Mouse (Mus musculus) G1E (cell line): ENCODE data around the gene Nt5c. TPM values are rescaled to one million over a fixed set of nuclear protein-coding genes. Genes with fewer than 3 reads are reported as not detected.
A peak's percentile ranks its signal among the peaks of the same experiment; 100 is the strongest.
"Not testable (repeated sequence)": the region's sequence is repeated elsewhere in the genome, so short reads cannot be mapped to it uniquely, and the experiment has no call there.

ENCODE experiments used
- ATAC-seq: 2 replicates; pipeline ENCODE4 v1.8.0; 2016; ENCODE audit warnings: mild to moderate bottlenecking; ENCODE audit not compliant: insufficient number of reproducible peaks, poor library complexity, low FRiP score, severe bottlenecking; ENCODE audit errors: extremely low read depth
- DNase-seq: peaks from one replicate; pipeline ENCODE4 v3.0.0; 2012; ENCODE audit warnings: low spot score
- H3K27me3 ChIP-seq: 2 replicates; pipeline ENCODE4 v1.6.1; 2012; ENCODE audit warnings: mild to moderate bottlenecking, low read length, inconsistent platforms; ENCODE audit not compliant: insufficient read depth
- H3K36me3 ChIP-seq: replicated peaks from 2 replicates; pipeline ENCODE3; 2012; ENCODE audit warnings: mild to moderate bottlenecking, inconsistent platforms
- H3K4me1 ChIP-seq: 2 replicates; pipeline ENCODE4 v1.6.1; 2012; ENCODE audit warnings: low read depth, low read length, inconsistent platforms, mixed read lengths; ENCODE audit not compliant: insufficient read depth
- H3K4me3 ChIP-seq: 2 replicates; pipeline ENCODE4 v1.5.1; 2012; ENCODE audit warnings: low read depth, mild to moderate bottlenecking, inconsistent platforms, low read length, moderate library complexity, mixed read lengths
- H3K9me3 ChIP-seq: replicated peaks from 2 replicates; pipeline ENCODE4 v1.6.1; 2012; ENCODE audit warnings: inconsistent platforms
- CTCF ChIP-seq: IDR thresholded peaks from 2 replicates; pipeline ENCODE4 v1.5.1; 2012; ENCODE audit warnings: low read depth, low read length, inconsistent platforms, mixed read lengths
- GATA1 ChIP-seq: IDR thresholded peaks from 2 replicates; pipeline ENCODE4 v1.6.1; 2012; ENCODE audit warnings: borderline replicate concordance, low read length, inconsistent platforms, mixed read lengths
- GATA2 ChIP-seq: IDR thresholded peaks from 2 replicates; pipeline ENCODE4 v1.6.1; 2012; ENCODE audit warnings: low read depth, low read length, inconsistent platforms, borderline replicate concordance
- POLR2AphosphoS5 ChIP-seq: IDR thresholded peaks from 2 replicates; pipeline ENCODE4 v1.6.1; 2012; ENCODE audit warnings: low read depth, low read length, inconsistent platforms; ENCODE audit not compliant: insufficient replicate concordance
- TAL1 ChIP-seq: conservative IDR thresholded peaks from 2 replicates; pipeline ENCODE4 v1.6.1; 2012; ENCODE audit warnings: low read depth, low read length, inconsistent platforms, mixed read lengths
- polyA plus RNA-seq: library from polyadenylated mRNA; stranded (reverse); fragments of >175 nt; gene quantifications from 2 replicates; pipeline ENCODE4 v1.2.3, GENCODE M21; 2012
- total RNA-seq, 2 experiments: library from RNA; stranded (forward) in 1 of 2; stranded (reverse) in 1 of 2; fragments of 200-1000 nt in 1 of 2; fragments of >200 nt in 1 of 2; fragmentation: Nextera tagmentation in 1 of 2; gene quantifications; 2 replicates each; pipeline ENCODE4 v1.2.3; 2014 to 2017

The Nt5c gene
- total and polyA plus RNA-seq, 3 experiments, result 43.7 to 161 (median 118) TPM

GRCm38 (mm10) chr11:115534759-115535371, 43.2 kb upstream of the Nt5c start:
- no peak for DNase-seq
- Histone ChIP-seq H3K9me3 (no peaks in the 10 kb centered on the region), H3K36me3 (peaks cover 42% of the 10 kb centered on the region), H3K4me3 (peak overlapping the region; percentile 92), H3K4me1 (peaks cover 39% of the 10 kb centered on the region), H3K27me3 (no peaks in the 10 kb centered on the region)
- no peak for ATAC-seq
- no peak for TF ChIP-seq GATA1
- TF ChIP-seq CTCF, result no peak
- no peak for TF ChIP-seq TAL1
- TF ChIP-seq POLR2AphosphoS5, result no peak
- no peak for TF ChIP-seq GATA2

- H3K4me1 ChIP-seq, result peaks cover 30% of the 10 kb centered on the region
- H3K27me3 ChIP-seq, H3K4me3 ChIP-seq, ATAC-seq, DNase-seq, H3K9me3 ChIP-seq: not testable (repeated sequence)
- peaks cover 84% of the 10 kb centered on the region for H3K36me3 ChIP-seq
Measured at GRCm38 (mm10) chr11:115526446-115526845, 34.8 kb upstream of the Nt5c start.

GRCm38 (mm10) chr11:115522703-115523102, 31.0 kb upstream of the Nt5c start:
- Histone ChIP-seq H3K4me1 (peaks cover 18% of the 10 kb centered on the region; the same call in 1 of the 2 replicates), H3K36me3 (peaks cover 66% of the 10 kb centered on the region), H3K9me3 (no peaks in the 10 kb centered on the region), H3K27me3 (no peaks in the 10 kb centered on the region), H3K4me3 (no peak overlapping the region)
- TF ChIP-seq TAL1 (no peak), POLR2AphosphoS5 (no peak), CTCF (no peak), GATA1 (no peak), GATA2 (no peak)
- ATAC-seq, result no peak
- DNase-seq, result no peak

GRCm38 (mm10) chr11:115522238-115522637, 30.6 kb upstream of the Nt5c start:
- TF ChIP-seq POLR2AphosphoS5 (no peak), GATA1 (no peak), CTCF (no peak), GATA2 (no peak), TAL1 (no peak)
- ATAC-seq (no peak), DNase-seq (no peak)
- Histone ChIP-seq H3K4me1 (peaks cover 15% of the 10 kb centered on the region; the same call in 1 of the 2 replicates), H3K27me3 (no peaks in the 10 kb centered on the region), H3K4me3 (no peak overlapping the region), H3K9me3 (no peaks in the 10 kb centered on the region), H3K36me3 (peaks cover 61% of the 10 kb centered on the region)

GRCm38 (mm10) chr11:115521080-115521479, 29.4 kb upstream of the Nt5c start:
- Histone ChIP-seq H3K27me3 (no peaks in the 10 kb centered on the region), H3K4me3 (no peak overlapping the region), H3K4me1 (peaks cover 9% of the 10 kb centered on the region; the same call in 1 of the 2 replicates), H3K36me3 (peaks cover 49% of the 10 kb centered on the region), H3K9me3 (no peaks in the 10 kb centered on the region)
- DNase-seq (no peak), ATAC-seq (no peak)
- TF ChIP-seq POLR2AphosphoS5 (no peak), TAL1 (no peak), GATA2 (no peak), GATA1 (no peak), CTCF (no peak)

GRCm38 (mm10) chr11:115520218-115520617, 28.6 kb upstream of the Nt5c start:
- Histone ChIP-seq H3K4me1 (peaks cover 3% of the 10 kb centered on the region), H3K4me3 (no peak overlapping the region), H3K36me3 (peaks cover 41% of the 10 kb centered on the region), H3K27me3 (no peaks in the 10 kb centered on the region), H3K9me3 (no peaks in the 10 kb centered on the region)
- no peak for ATAC-seq
- no peak for TF ChIP-seq GATA1
- no peak for TF ChIP-seq POLR2AphosphoS5
- no peak for TF ChIP-seq TAL1
- no peak for TF ChIP-seq CTCF
- TF ChIP-seq GATA2, result no peak
- DNase-seq, result no peak

- Histone ChIP-seq H3K27me3 (no peaks in the 10 kb centered on the region), H3K4me1 (peaks cover 5% of the 10 kb centered on the region), H3K36me3 (peaks cover 34% of the 10 kb centered on the region), H3K4me3 (no peak overlapping the region), H3K9me3 (no peaks in the 10 kb centered on the region)
- DNase-seq, result no peak
- no peak for TF ChIP-seq POLR2AphosphoS5
- TF ChIP-seq CTCF, result no peak
- TF ChIP-seq TAL1, result no peak
- TF ChIP-seq GATA1, result no peak
- no peak for TF ChIP-seq GATA2
- ATAC-seq, result no peak
Measured at GRCm38 (mm10) chr11:115519581-115519980, 27.9 kb upstream of the Nt5c start.
